Mouse (Mus musculus) heart, postnatal 4 days (tissue): ENCODE measurements around the gene Pnpla2. TPM values are rescaled to one million over a fixed set of nuclear protein-coding genes. Genes with fewer than 3 reads are reported as not detected.
"Not testable (repeated sequence)": the region's sequence is repeated elsewhere in the genome, so short reads cannot be mapped to it uniquely, and the experiment has no call there.

Experiments used
- DNase-seq: peaks from one replicate; pipeline ENCODE4 v3.0.0; 2021
- total RNA-seq, 2 experiments: library from RNA; stranded (reverse); gene quantifications; 2 replicates each; pipeline ENCODE4 v1.2.3; 2021

The Pnpla2 gene
- total RNA-seq, 2 experiments from 2014 or later = 118 to 127 TPM

GRCm38 (mm10) chr7:141432186-141432611 is 22.8 kb upstream of the Pnpla2 start:
- peak; percentile 74 for DNase-seq

DNA sequence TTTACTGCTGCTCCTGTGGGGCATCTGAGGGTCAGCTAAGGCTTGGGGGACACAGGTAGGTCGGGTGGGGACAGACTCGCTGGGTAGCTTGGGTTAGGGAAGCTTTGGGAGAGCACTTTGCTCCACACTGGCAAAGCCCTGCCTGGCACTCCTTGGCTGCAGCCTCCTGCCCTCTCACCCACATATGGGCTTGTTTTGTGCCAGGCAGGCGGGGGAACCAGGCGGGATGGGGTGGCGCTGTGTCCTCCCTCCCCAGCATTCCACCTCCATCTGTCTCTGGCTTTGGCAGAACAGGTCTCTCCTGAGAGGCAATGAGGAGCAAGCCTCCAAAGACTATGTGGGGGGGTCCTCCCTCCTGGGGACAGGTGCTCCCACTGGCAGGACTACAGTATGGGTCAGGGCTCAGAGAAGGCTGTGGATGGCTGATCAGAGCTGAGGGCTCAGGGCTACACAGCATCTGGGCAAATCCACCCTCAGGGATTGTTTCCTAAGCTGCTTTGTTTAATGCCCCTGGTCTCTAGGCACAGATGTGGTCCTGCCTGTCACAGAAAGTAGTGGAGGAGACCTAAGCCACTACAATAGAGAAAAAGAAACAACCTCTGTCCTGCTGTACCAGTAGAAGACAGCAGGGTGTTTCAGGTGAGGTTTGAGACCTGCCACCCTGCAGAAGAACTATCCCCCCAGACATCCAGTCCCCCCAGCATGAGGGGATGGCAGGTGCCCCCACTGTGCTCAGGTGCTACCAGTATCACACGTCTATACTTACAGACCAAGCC is 22.1 kb upstream of the Pnpla2 start:
- peak; percentile 72 for DNase-seq

DNA sequence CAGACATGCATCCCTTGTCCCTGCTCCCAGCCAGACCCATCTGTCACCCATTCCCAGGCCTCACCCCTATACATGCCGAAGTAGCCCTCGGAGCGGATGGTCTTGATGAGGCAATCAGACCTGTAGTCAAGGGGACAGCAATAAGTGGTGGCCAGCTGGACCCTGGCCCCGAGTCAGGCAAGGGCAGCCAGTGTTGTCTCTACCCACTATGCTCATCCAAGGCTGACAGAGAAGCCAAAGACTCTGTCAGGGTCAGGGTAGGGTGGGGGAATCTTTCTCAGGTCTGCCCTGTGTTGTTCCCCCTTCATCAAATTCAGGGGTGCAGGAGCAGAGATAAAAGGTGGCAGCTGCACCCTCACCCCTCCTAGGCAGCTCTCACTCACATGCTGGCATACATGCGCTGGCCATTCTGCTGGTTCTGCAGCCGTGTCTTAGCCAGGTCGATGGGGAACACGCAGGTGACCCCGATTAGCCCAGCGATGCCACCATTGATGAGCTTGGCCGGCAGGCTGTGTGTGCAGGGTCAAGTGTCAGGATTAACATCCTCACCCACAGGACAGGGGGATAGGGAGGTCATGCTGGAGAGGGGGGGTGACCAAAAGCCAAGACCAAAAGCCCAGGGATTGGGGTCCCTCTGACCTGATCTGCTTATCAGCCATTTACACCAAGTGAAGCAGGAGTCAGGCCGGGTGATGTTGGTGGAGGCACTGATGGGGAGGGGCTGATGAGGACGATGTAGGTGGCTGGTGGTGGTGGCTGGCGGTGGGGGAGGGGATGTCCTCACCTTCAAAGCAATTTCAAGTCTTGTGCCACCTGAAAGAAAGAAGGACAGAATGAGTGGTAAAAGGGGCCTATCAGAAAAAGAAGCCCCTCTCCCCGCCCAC is 21.2 kb upstream of the Pnpla2 start:
- no peak for DNase-seq

DNA sequence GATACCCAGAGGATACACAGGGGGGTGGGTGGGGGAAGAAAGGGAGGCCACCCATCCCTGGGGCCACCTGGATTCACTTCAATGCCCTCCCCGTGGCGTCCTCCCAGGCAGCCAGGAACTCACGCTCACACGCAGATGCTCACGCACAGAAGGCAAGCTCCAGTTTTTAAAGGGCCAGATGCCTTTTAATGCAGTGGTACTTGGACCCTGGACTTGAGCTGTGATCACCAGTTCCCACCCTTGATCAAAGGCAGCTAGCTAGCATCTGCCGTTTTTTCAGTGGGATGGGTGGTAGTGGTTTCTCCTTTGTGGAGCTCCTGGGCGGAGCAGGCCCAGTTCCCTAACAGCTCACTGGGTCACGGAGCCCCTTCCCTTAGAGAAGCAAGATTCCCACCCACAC is 20.5 kb upstream of the Pnpla2 start:
- DNase-seq = no peak

DNA sequence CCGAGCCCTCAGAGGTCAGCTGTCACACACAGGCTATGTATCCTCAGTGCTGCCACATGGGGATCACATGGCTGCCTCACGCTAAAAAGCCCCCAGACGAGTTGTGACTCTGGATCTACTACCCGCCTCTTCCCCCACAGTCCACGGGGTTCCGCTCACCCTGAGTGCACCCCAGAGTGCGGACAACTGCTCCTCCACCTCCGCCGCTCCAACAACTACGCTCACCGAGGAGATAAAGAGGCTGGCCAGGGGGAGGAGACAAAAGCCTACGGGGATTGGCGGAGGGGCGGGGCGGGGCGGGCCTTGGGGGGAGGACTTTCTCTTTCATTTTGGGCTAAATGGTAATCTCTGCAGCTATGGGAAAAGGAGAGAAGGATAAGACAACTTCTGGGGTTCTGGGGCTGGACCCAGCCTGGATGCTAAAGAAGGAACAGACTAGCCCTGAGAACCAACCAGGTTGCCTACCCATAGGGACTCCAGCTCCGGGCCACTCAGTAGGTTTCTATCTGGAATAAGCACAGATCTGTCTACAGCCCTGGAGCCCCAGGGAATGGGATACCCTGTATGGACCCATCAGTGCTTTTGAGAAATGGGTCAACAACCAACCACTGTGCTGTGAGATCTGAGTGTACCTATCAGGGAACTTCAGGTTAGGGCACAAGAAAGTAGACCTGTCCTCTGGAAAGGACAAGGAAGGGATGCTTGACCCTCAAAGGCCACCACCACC is 19.7 kb upstream of the Pnpla2 start:
- DNase-seq = peak; percentile 68

DNA sequence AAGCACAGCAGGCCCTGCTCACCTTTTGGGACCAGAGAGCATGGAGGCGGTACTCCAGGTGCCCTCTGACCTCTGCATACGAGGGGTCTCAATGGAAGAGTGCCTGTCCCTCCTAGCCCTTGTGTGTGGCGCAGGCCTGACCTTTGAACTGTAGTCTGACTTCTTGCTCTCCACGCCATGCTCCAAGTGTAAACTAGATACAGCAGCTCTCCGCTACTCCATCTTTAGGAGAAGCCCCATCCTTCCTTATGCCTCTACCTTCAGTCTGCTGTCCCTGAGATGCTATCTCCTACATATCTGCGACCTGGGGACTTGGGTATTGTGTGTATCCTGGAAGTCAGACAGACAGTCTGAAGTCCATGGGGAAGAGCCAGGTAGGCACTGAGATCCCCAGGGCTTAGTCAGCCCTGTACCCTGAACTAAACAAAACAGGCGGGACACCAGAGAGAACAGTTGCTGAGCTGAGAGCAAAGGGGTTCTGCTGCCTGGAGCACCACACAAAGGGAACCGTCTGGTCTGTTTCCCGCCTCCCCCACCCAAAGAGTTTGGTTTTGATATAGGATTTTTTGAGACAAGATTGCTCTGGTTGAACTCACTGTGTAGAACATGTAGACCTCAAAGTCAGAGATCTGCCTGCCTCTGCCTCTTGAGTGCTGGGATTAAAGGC is 19.0 kb upstream of the Pnpla2 start:
- no peak for DNase-seq

DNA sequence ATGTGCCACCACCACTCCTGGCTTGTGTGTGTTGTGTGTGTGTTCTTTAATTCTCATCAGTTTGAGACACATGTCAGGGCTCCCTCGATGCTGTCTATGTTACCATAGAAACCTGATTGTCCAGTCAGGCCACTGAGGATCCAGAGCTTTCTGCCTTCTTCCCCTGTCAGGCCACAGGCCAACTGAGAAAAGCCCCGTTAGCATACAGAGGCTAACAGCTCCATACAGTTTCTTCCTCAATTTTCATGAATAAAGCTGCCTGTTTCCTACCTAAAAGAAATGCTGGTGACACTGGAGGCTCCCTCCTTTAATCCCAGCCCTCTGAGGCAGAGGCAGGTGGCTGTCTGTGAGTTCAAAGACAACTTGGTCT is 18.5 kb upstream of the Pnpla2 start:
- DNase-seq = no peak

DNA sequence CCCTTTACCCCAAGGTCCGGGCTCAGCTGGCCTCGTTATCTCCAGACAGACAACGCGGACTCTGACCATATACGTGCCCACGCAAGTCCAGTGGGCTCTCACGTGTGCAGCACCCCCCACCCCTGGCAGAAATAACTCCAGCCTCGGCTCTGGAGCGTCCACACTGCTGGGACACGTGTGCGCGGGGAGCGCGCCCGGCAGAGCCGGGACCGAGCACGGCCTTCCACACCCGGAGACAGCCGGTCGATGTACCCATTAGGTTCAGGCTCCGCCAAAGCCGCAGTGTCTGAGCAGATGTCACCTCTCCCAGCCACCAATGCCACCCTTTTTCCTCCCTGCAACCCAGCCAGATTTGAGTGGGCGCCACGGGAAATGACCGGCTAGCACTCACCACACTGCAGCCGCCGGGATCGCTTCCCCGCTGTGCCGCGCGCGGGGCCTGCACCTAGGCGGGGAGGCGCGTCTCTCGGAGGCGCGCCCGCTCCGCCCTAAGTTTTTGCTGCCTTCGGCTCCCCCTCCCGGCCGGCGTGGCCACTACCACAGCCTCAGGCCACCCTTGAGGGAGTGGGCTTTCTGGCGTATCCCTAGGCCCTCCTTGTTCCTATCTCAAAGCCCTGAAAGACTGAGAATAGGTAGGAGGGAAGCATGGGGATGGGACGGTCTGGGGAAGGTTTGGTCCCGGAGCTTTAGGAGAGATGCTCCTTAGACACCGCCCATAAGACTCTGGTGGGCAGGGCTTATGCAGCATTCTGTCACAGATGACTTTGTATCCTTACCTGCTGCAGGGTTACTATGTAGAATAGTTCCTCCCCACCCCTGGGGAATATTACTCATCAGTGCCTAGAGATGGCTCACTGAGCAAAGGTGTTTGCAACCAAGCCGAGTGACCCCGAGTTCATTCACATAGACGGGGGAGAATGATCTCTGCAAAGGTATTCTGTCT is 17.5 kb upstream of the Pnpla2 start, which contains the start of gene Slc25a22:
Slc25a22 (minus strand) TSS at position 715 of the 943 bp plus-strand sequence.
- peak; percentile 86 for DNase-seq

- DNase-seq = no peak
Measured at GRCm38 (mm10) chr7:141438201-141438968, 16.6 kb upstream of the Pnpla2 start.

DNA sequence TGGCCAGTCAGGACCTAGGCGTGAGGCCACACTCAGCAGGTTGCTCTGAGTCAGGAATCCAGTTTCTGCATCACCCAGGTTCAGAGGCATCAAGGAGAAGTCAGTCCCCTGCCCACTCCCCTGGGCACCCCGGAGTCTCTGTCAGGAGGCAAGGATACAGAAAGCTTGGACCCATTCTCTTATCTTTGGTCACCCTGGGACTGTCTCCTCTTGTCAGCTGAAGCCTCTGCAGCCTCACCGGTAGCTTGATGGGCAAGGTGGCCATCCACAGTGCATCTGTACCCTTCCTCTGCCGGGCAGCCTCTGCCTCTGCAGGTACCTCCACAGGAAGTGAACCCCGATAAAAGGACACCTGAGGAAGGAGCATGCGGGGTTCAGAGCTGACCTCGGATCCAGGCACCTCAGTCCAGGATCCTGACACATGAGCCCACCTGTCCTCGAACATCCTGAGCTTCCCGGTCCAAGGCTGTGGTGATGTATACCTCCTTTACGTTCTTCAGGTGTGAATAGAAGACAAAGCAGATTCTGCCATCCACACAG is 15.8 kb upstream of the Pnpla2 start:
- DNase-seq = no peak

DNA sequence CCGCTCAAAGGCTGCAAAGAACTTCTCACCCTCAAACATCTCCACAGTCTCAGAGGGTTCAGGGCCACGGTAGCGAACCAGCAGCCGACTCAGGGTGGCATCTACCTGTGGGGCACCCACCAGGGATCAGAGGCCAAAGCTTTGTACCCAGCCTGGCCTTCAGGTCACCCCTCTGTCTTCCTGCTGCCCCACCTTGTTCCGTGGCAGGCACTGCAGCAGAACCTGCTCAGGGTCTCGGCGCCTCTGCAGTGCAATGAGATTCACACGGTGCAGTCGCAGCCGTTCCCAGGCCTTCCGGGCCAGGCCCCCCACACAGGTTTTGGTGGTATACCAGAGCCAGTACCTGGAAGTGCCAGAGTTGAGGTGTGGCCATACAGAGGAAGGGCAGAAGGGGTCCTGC is 15.2 kb upstream of the Pnpla2 start:
- DNase-seq = no peak

- DNase-seq = peak; percentile 79
Measured at GRCm38 (mm10) chr7:141440613-141441012, 14.4 kb upstream of the Pnpla2 start.

DNA sequence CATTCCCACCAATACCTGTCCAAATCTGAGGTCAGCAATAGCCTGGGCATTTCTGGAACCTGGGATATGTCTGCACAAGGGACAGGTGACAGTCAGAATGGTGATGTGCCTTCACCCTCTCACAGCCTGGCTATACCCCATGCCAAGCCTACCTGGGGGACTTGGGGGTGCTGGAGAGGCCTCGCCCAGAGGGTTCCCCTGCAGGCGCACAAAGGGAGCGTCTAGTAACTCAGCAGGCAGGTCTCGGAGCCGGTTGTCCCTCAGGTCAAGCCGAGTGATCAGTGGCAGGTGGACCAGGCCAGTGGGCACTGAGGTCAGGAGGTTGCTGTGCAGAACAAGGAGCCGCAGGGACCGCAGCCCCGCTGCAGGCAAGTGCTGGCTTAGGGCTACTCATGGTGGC is 13.5 kb upstream of the Pnpla2 start:
- no peak for DNase-seq

- DNase-seq = no peak
Measured at GRCm38 (mm10) chr7:141442199-141442598, 12.8 kb upstream of the Pnpla2 start.

GRCm38 (mm10) chr7:141443081-141443821 is 11.7 kb upstream of the Pnpla2 start:
- peak; percentile 47 for DNase-seq

DNA sequence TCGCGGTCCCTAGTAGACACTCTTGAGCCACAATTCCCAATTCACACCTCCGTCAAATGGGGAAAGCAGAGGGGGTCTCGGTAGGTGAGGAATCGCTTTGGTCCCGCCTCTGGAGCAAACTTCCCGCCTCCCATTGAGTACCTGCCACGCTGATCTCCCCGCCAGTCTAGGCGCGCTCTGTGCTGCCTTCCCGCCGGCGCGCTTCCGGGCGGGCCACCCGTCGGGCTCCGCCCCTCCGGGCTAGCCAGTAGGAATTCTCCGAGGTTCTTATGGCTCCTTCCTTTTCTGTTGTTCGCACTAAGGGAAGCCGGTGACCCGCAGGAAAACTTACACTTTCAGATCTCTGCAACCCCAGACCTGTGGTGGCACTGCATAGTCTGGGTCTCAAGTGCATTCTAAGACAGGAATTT is 11.2 kb upstream of the Pnpla2 start, which contains the start of gene Pidd1:
Pidd1 (minus strand) TSS at position 198 of the 410 bp plus-strand sequence.
- DNase-seq = peak; percentile 78

DNA sequence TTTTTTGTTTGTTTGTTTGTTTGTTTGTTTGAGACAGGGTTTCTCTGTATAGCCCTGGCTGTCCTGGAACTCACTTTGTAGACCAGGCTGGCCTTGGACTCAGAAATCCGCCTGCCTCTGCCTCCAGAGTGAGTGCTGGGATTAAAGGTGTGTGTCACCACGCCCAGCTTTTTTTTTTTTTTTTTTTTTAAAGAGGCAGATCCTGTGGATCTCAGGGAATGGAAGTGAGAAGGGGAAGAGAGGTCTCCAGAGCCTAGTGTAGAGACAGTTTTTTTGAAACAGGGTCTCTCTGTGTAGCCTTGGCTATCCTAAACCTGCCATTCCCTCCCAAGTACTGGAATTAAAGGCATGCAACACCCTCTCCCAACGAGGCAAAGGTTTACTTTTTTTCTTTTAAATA is 8.6 kb upstream of the Pnpla2 start:
- not testable (repeated sequence) for DNase-seq

- peak; percentile 94 for DNase-seq
Measured at GRCm38 (mm10) chr7:141447110-141447991, 7.6 kb upstream of the Pnpla2 start, which contains the start of gene Rplp2. TSS of gene Rplp2 (plus strand) at chr7:141447370.
